Mouse (Mus musculus) stomach, embryonic 14.5 days (tissue): ENCODE measurements around the gene Slc31a2. TPM values are rescaled to one million over a fixed set of nuclear protein-coding genes. Genes with fewer than 3 reads are reported as not detected.

Source experiments
- ATAC-seq: fragments of 200-750 bp; cut with Nextera tagmentation; 2 replicates; pipeline ENCODE4 v1.8.0; 2017; ENCODE audit warnings: low read depth, moderate TSS enrichment; ENCODE audit not compliant: insufficient number of reproducible peaks, insufficient read depth, low FRiP score
- H3K27ac ChIP-seq: fragments of 300-500 bp; sonication (generic); 2 replicates; pipeline ENCODE4 v1.5.1; 2014; ENCODE audit warnings: mild to moderate bottlenecking, low read length, moderate library complexity, mixed read lengths
- H3K27me3 ChIP-seq: fragments of 300-500 bp; sonication (generic); 2 replicates; pipeline ENCODE4 v1.6.1; 2014; ENCODE audit warnings: low read length, control low read depth, mixed read lengths; ENCODE audit not compliant: control insufficient read depth, insufficient read depth
- H3K36me3 ChIP-seq: fragments of 300-500 bp; sonication (generic); 2 replicates; pipeline ENCODE4 v1.6.1; 2014; ENCODE audit warnings: mild to moderate bottlenecking, control low read depth, low read length, moderate library complexity, mixed read lengths; ENCODE audit not compliant: control insufficient read depth, insufficient read depth
- H3K4me1 ChIP-seq: fragments of 300-500 bp; sonication (generic); 2 replicates; pipeline ENCODE4 v1.6.1; 2014; ENCODE audit warnings: low read length, control low read depth, mixed read lengths; ENCODE audit not compliant: control insufficient read depth, insufficient read depth
- H3K4me2 ChIP-seq: fragments of 300-500 bp; sonication (generic); replicated peaks from 2 replicates; pipeline ENCODE4 v1.6.1; 2014; ENCODE audit warnings: low read depth, low read length, control low read depth
- H3K4me3 ChIP-seq: fragments of 300-500 bp; sonication (generic); 2 replicates; pipeline ENCODE4 v1.5.1; 2014; ENCODE audit warnings: low read depth, low read length, control low read depth
- H3K9ac ChIP-seq: fragments of 300-500 bp; sonication (generic); replicated peaks from 2 replicates; pipeline ENCODE4 v1.6.1; 2014; ENCODE audit warnings: low read depth, mild to moderate bottlenecking, control low read depth, low read length, moderate library complexity, mixed read lengths
- H3K9me3 ChIP-seq: fragments of 300-500 bp; sonication (generic); 2 replicates; pipeline ENCODE4 v1.6.1; 2016; ENCODE audit warnings: low read depth, low read length, control low read depth; ENCODE audit not compliant: control insufficient read depth
- WGBS: fragments of 180-500 bp; shearing (Covaris S2); extraction: QIAGEN DNeasy Blood & Tissue Kit; methylation state at CpG from one replicate; pipeline ENCODE4 v1.1.7; 2014; 5-methylcytosine and 5-hydroxymethylcytosine counted together
- polyA plus RNA-seq: library from polyadenylated mRNA; unstranded; fragments of >200 nt; fragmentation: Nextera tagmentation; extraction: Ambion mirVana; gene quantifications from 2 replicates; pipeline ENCODE4 v1.2.1, GENCODE M21; 2014

Gene Slc31a2
- polyA plus RNA-seq, 1 experiment from 2014 or later: 20.8 TPM

DNA sequence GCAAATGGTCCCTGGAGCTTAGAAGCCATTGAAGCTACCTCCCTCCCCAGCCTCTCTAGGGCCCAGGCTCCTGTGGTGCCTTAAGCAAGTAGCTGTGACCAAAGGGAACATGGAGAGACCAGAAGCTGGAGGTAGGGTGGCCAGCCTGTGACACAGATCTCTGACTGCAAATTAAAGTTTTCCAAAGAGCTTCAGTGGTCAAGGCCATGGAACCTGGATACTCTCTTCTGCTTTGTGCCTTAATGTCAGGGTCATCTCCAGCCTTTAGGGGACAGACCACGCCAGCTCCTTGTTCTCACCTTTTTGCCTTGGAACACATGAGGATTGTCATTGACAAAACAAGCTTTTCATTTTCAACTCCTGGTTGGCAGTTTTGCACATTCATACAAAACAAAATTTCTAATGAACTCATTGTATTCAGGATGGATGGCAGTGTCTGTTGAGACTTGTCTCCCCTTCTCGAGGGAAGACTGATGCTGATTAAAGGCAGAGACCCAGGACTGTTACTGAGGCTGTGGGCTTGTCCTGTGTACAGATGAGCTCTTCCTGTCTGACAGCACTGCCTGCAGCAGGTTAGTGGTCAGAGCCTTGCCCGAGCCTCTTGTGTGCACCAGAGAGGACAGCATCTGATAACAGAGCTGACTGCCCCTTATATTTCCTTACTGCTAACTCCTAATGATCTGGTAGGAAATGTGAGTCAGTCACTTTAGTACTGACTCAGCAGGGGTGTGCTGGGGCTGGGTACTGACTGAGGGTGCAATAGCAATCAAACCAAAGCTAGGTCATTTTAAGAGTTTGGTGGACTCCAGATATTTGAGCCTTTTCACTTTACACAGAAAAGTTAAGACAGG lies 35.1 kb downstream of the Slc31a2 start:
- 83% methylated on average over 3 of the region's 3 CpGs for WGBS
- no peak for ATAC-seq
- Histone ChIP-seq H3K9ac (no peak overlapping the region), H3K4me2 (no peak overlapping the region), H3K36me3 (peaks cover 32% of the 10 kb centered on the region), H3K27me3 (no peaks in the 10 kb centered on the region), H3K27ac (no peak overlapping the region), H3K9me3 (no peaks in the 10 kb centered on the region), H3K4me3 (no peak overlapping the region), H3K4me1 (no peaks in the 10 kb centered on the region)

GRCm38 (mm10) chr4:62300001-62300400 lies 37.6 kb downstream of the Slc31a2 start:
- 84% methylated on average over 2 of the region's 2 CpGs for WGBS
- no peak for ATAC-seq
- no peak overlapping the region for H3K9ac ChIP-seq

GRCm38 (mm10) chr4:62302795-62303194 lies 40.4 kb downstream of the Slc31a2 start:
- Histone ChIP-seq H3K27me3 (no peaks in the 10 kb centered on the region), H3K4me1 (no peaks in the 10 kb centered on the region), H3K36me3 (peaks cover 42% of the 10 kb centered on the region), H3K4me3 (no peak overlapping the region), H3K4me2 (no peak overlapping the region), H3K9me3 (no peaks in the 10 kb centered on the region), H3K27ac (no peak overlapping the region), H3K9ac (no peak overlapping the region)
- ATAC-seq: no peak
- WGBS: 53% methylated on average over 2 of the region's 2 CpGs

More at GRCm38 (mm10) chr4:62300001-62300400, 37.6 kb downstream of the Slc31a2 start:
- H3K4me3 ChIP-seq: no peak overlapping the region
- no peaks in the 10 kb centered on the region for H3K27me3 ChIP-seq
- no peaks in the 10 kb centered on the region for H3K9me3 ChIP-seq
- H3K27ac ChIP-seq: no peak overlapping the region
- H3K4me1 ChIP-seq: no peaks in the 10 kb centered on the region
- peaks cover 46% of the 10 kb centered on the region for H3K36me3 ChIP-seq
- H3K4me2 ChIP-seq: no peak overlapping the region

DNA sequence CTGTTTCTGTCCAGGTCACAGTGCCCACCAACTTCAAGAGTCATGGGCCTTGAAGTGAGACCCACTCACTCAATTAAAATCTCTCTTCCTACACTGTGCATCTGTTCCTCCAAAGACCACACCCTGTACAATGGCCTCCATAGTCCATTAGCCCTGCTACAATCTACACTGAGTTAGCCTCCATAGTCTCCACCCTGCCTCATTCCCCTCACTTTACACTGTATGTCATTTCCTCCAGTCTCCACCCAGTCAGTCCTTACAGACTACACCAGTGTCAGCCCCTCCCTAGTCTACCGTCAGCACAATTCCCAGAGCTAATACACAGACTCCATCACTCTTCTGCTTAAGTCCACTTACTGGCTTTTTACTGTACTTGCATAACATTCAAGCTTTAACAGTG lies 40.9 kb downstream of the Slc31a2 start:
- peaks cover 41% of the 10 kb centered on the region for H3K36me3 ChIP-seq

DNA sequence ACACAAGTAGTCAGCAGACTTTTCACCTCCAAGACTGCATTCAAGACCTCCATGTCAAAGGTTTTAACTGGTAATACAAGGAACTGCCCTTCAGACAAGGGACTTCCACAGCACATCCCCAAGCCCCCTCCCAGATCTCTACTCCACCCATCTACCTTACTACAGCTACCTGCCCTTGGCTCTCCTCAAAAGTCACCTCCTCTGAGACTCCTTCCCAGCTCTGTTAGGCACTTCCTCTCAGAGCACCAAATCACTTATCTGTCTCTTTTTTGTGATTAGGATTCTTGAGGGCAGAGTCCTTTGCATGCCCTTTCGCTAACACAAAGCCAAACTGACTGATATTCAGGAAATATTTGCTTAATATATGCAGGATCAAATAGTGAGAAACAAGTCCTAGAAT lies 43.9 kb downstream of the Slc31a2 start:
- Histone ChIP-seq H3K4me1 (no peaks in the 10 kb centered on the region), H3K4me3 (no peak overlapping the region), H3K27ac (no peak overlapping the region), H3K27me3 (no peaks in the 10 kb centered on the region), H3K36me3 (peaks cover 33% of the 10 kb centered on the region), H3K9me3 (no peaks in the 10 kb centered on the region), H3K9ac (no peak overlapping the region), H3K4me2 (no peak overlapping the region)
- WGBS: 88% methylated on average over 1 of the region's 1 CpGs
- ATAC-seq: no peak

More for the DNA sequence above, 40.9 kb downstream of the Slc31a2 start:
- H3K27me3 ChIP-seq: no peaks in the 10 kb centered on the region
- H3K4me2 ChIP-seq: no peak overlapping the region
- no peaks in the 10 kb centered on the region for H3K9me3 ChIP-seq
- no peak overlapping the region for H3K9ac ChIP-seq
- 77% methylated on average over 1 of the region's 1 CpGs for WGBS
- peak; percentile 33; the same call in 1 of the 2 replicates for ATAC-seq
- H3K4me1 ChIP-seq: no peaks in the 10 kb centered on the region
- H3K4me3 ChIP-seq: no peak overlapping the region
- H3K27ac ChIP-seq: no peak overlapping the region

- 93% methylated on average over 4 of the region's 4 CpGs for WGBS
- peaks cover 30% of the 10 kb centered on the region for H3K36me3 ChIP-seq
Observed at GRCm38 (mm10) chr4:62306840-62307239, 44.5 kb downstream of the Slc31a2 start.

GRCm38 (mm10) chr4:62308406-62308805 lies 46.0 kb downstream of the Slc31a2 start:
- H3K4me3 ChIP-seq: no peak overlapping the region
- H3K4me1 ChIP-seq: no peaks in the 10 kb centered on the region
- H3K9me3 ChIP-seq: no peaks in the 10 kb centered on the region
- H3K27ac ChIP-seq: no peak overlapping the region
- H3K9ac ChIP-seq: no peak overlapping the region
- H3K4me2 ChIP-seq: no peak overlapping the region
- H3K27me3 ChIP-seq: no peaks in the 10 kb centered on the region
- H3K36me3 ChIP-seq: peaks cover 35% of the 10 kb centered on the region
- ATAC-seq: no peak

More at GRCm38 (mm10) chr4:62306840-62307239, 44.5 kb downstream of the Slc31a2 start:
- no peak overlapping the region for H3K4me3 ChIP-seq
- H3K4me2 ChIP-seq: no peak overlapping the region
- H3K9me3 ChIP-seq: no peaks in the 10 kb centered on the region
- no peak overlapping the region for H3K9ac ChIP-seq
- H3K4me1 ChIP-seq: no peaks in the 10 kb centered on the region
- no peak overlapping the region for H3K27ac ChIP-seq
- ATAC-seq: no peak
- no peaks in the 10 kb centered on the region for H3K27me3 ChIP-seq

DNA sequence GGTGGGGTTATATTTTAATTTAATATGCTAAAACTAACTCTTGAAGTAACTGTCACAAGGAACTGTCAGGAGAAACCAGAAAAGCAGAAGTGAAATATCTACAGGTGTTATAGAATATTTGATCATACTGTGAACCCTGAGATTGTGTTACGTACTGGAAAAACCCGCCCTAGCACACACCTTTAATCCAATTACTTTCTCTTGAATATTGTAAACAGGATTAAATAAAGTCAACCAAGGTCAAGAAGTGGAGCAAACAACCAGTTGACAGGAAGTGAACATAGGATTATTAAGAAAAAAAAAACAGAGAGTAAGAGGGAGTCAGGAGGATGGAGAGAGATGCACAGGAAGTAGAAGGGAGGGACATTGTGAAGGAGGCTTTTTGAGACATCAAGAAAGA lies 50.5 kb downstream of the Slc31a2 start:
- no peaks in the 10 kb centered on the region for H3K27me3 ChIP-seq
- WGBS: 93% methylated on average over 2 of the region's 2 CpGs
- no peak overlapping the region for H3K27ac ChIP-seq
- H3K4me3 ChIP-seq: no peak overlapping the region
- H3K4me2 ChIP-seq: no peak overlapping the region
- H3K9ac ChIP-seq: no peak overlapping the region
- no peak for ATAC-seq
- H3K36me3 ChIP-seq: peaks cover 24% of the 10 kb centered on the region
- H3K4me1 ChIP-seq: no peaks in the 10 kb centered on the region
- H3K9me3 ChIP-seq: no peaks in the 10 kb centered on the region
